Comparison of ENCODE assay signal across 23 mouse cellular contexts in the genomic region with DNA sequence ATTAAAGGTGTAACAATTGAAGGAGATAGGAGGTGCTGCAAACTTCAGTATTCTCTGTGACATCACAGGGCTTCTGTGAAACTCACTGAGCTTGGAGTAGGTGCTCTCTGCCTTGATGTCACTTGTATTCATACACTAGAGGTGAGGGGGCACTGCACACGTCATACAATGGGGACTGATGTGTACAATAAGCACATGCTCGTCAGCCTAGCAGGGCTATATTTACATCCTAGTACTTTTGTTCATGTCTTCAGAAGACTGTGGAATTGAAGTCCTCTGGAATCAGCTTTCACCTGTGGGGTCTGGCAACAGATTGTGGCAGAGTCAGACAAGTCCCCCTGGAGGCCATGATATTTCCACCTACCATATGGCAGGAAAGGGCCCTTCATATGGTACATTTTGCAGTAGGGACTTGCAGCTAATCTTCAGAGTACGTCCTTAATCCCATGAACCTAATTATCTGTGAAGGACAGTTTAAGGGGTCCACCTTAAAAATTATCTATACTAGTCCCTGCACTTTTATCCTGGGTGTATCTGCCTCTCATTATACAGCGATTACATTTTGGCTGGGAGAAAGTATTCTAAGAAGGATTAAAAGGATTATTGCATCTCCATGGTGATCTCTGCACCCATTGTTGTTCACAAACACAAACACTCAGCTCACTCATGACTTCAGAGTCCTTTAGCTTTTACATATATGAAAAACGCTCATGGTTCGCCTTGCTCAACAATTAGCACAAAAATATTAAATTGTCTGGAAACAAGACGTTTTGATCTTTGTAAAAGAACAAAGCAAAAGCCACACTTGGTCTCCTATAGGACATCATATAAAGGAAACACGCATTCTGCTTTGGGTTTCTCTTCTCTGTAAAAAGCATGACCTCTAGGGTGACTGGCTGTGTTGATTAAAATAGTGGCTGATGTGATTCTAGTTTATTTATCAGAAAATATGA.
DNase-seq lines count a peak whose midpoint lies in the region; ATAC-seq and TF ChIP-seq lines count a peak whose summit lies in the region.
"Had no signal": no experiment of that assay in that cellular context is flagged by ENCODE, and none has a peak within 500 bp of the region (broad histone marks: within the 10 kb centered on the region; RNA-seq: fewer than 3 reads in every experiment).

No protein-coding gene starts in this region.

- H3K4me1 ChIP-seq in forebrain, embryonic 12.5 days: peaks cover 20% of the 10 kb centered on the region
- H3K4me1 ChIP-seq in forebrain, embryonic 15.5 days: peaks cover 8% of the 10 kb centered on the region
- peaks cover 40% of the 10 kb centered on the region for H3K4me1 ChIP-seq in midbrain, embryonic 10.5 days
- H3K4me1 ChIP-seq in midbrain, embryonic 16.5 days (ENCODE audit: control insufficient read depth, insufficient read depth, low read length): peaks cover 6% of the 10 kb centered on the region
- H3K4me1 ChIP-seq: kidney, embryonic 15.5 days; liver, embryonic 13.5 days; megakaryocyte, embryonic 14.5 days; neural tube, embryonic 12.5 days had no signal

- peaks cover 7% of the 10 kb centered on the region for H3K27me3 ChIP-seq in forebrain, embryonic 12.5 days
- no peaks in the 10 kb centered on the region for H3K27me3 ChIP-seq in forebrain, embryonic 15.5 days
- H3K27me3 ChIP-seq in midbrain, embryonic 10.5 days (ENCODE audit: low read depth, poor library complexity, severe bottlenecking): peaks cover 87% of the 10 kb centered on the region
- H3K27me3 ChIP-seq in midbrain, embryonic 16.5 days (ENCODE audit: control insufficient read depth, insufficient read depth, low read depth, low read length): no peaks in the 10 kb centered on the region; the same call in 1 of the 2 replicates
- H3K27me3 ChIP-seq: CH12.LX; kidney, embryonic 15.5 days; liver, embryonic 13.5 days; megakaryocyte, embryonic 14.5 days; neural tube, embryonic 12.5 days had no signal

- H3K27ac ChIP-seq in forebrain, embryonic 12.5 days: no peak overlapping the region
- H3K27ac ChIP-seq in forebrain, embryonic 15.5 days (replicated peaks): no peak overlapping the region
- no peak overlapping the region for H3K27ac ChIP-seq in midbrain, embryonic 10.5 days (replicated peaks)
- H3K27ac ChIP-seq in midbrain, embryonic 16.5 days (ENCODE audit: low read length): no peak overlapping the region
- H3K27ac ChIP-seq: kidney, embryonic 15.5 days; liver, embryonic 13.5 days; neural tube, embryonic 12.5 days; stomach, postnatal 0 days had no signal

- 0 out of 2 replicates have a peak, but pooled peaks have one; percentile 17 for ATAC-seq in forebrain, embryonic 12.5 days (ENCODE audit: low FRiP score)
- no peak; the same call in 1 of the 2 replicates for ATAC-seq in forebrain, embryonic 15.5 days (replicated peaks)
- ATAC-seq in midbrain, embryonic 16.5 days: peak; percentile 39; the same call in 1 of the 2 replicates
- ATAC-seq: forebrain, postnatal 0 days; Patski had no signal

- H3K36me3 ChIP-seq in forebrain, embryonic 12.5 days (replicated peaks): no peaks in the 10 kb centered on the region
- H3K36me3 ChIP-seq in forebrain, embryonic 15.5 days: no peaks in the 10 kb centered on the region
- H3K36me3 ChIP-seq in midbrain, embryonic 10.5 days: no peaks in the 10 kb centered on the region
- no peaks in the 10 kb centered on the region for H3K36me3 ChIP-seq in midbrain, embryonic 16.5 days (ENCODE audit: control insufficient read depth, insufficient read depth, low read length)
- H3K36me3 ChIP-seq: G1E; kidney, embryonic 15.5 days; liver, embryonic 13.5 days; neural tube, embryonic 12.5 days had no signal

- 22% methylated on average over 8 of the region's 8 CpGs for whole genome bisulfite sequencing in forebrain, embryonic 12.5 days
- 17% methylated on average over 8 of the region's 8 CpGs for WGBS in forebrain, embryonic 15.5 days
- WGBS in midbrain, embryonic 10.5 days: 38% methylated on average over 8 of the region's 8 CpGs
- WGBS in midbrain, embryonic 16.5 days: 19% methylated on average over 8 of the region's 8 CpGs

- no peak overlapping the region for H3K4me3 ChIP-seq in forebrain, embryonic 12.5 days (replicated peaks)
- no peak overlapping the region for H3K4me3 ChIP-seq in forebrain, embryonic 15.5 days
- no peak overlapping the region for H3K4me3 ChIP-seq in midbrain, embryonic 10.5 days
- H3K4me3 ChIP-seq in midbrain, embryonic 16.5 days (ENCODE audit: low read depth, low read length): no peak overlapping the region
- H3K4me3 ChIP-seq: kidney, embryonic 15.5 days; liver, embryonic 13.5 days; megakaryocyte, embryonic 14.5 days; neural tube, embryonic 12.5 days had no signal

- no peak overlapping the region for H3K4me2 ChIP-seq in forebrain, embryonic 12.5 days
- H3K4me2 ChIP-seq in forebrain, embryonic 15.5 days (replicated peaks): no peak overlapping the region
- H3K4me2 ChIP-seq in midbrain, embryonic 16.5 days (ENCODE audit: low read length): no peak overlapping the region
- H3K4me2 ChIP-seq: kidney, embryonic 15.5 days; liver, embryonic 13.5 days; neural tube, embryonic 12.5 days had no signal

- peak; percentile 41 for DNase-seq in brain, embryonic 14.5 days (ENCODE audit: low read depth)
- peak; percentile 12 for DNase-seq in midbrain, embryonic 10.5 days (ENCODE audit: low spot score)
- no peak for DNase-seq in adrenal gland, adult 8-10 months
- no peak for DNase-seq in ovary, adult 18-20 months (ENCODE audit: low spot score)
- DNase-seq: B cell, adult 2 months; cerebellum, adult 18-20 months; cerebellum, postnatal 36 days; forebrain, postnatal 0 days; kidney, adult 11 months; kidney, postnatal 4 days; liver, embryonic 13.5 days; lung, adult 2 months; lung, postnatal 14 days had no signal

- H3K9me3 ChIP-seq in forebrain, embryonic 12.5 days: no peaks in the 10 kb centered on the region
- H3K9me3 ChIP-seq in forebrain, embryonic 15.5 days: no peaks in the 10 kb centered on the region
- H3K9me3 ChIP-seq in midbrain, embryonic 10.5 days (replicated peaks): no peaks in the 10 kb centered on the region
- no peaks in the 10 kb centered on the region for H3K9me3 ChIP-seq in midbrain, embryonic 16.5 days (replicated peaks; ENCODE audit: control insufficient read depth, low read length, poor library complexity, severe bottlenecking)
- H3K9me3 ChIP-seq: G1E; kidney, embryonic 15.5 days; liver, embryonic 13.5 days; megakaryocyte, embryonic 14.5 days; neural tube, embryonic 12.5 days had no signal

- TF ChIP-seq CTCF in brain, embryonic 14.5 days (IDR thresholded peaks at IDR 0.05; ENCODE audit: borderline replicate concordance, extremely low read depth, insufficient read depth, insufficient read length): no peak

- no peak for TF ChIP-seq POLR2A in brain, embryonic 14.5 days (IDR thresholded peaks at IDR 0.05; ENCODE audit: borderline replicate concordance, extremely low read depth, insufficient read depth, insufficient read length, poor library complexity, severe bottlenecking)

- H3K9ac ChIP-seq in forebrain, embryonic 12.5 days: no peak overlapping the region
- H3K9ac ChIP-seq in forebrain, embryonic 15.5 days (replicated peaks): no peak overlapping the region
- no peak overlapping the region for H3K9ac ChIP-seq in midbrain, embryonic 16.5 days (ENCODE audit: low read depth, low read length)
- H3K9ac ChIP-seq: forebrain, postnatal 0 days; kidney, embryonic 15.5 days; liver, embryonic 13.5 days; neural tube, embryonic 12.5 days had no signal

Comparison
In these comparisons a context has a peak if more than half of its experiments do, and no peak if none do; other contexts are left out.
1. DNase-seq: peak in brain, embryonic 14.5 days (single experiment) and midbrain, embryonic 10.5 days (single experiment); none in adrenal gland, adult 8-10 months (single experiment) and ovary, adult 18-20 months (single experiment).